Mouse (Mus musculus) cerebellum, adult 2 months (tissue): ENCODE data around the gene Usp46.

Experiments
- CTCF ChIP-seq: fragments of 200-500 bp; IDR thresholded peaks from 2 replicates; pipeline ENCODE4 v1.5.1; 2011; ENCODE audit warnings: low read depth, mild to moderate bottlenecking, control low read depth, low read length, moderate library complexity, borderline replicate concordance; ENCODE audit not compliant: insufficient read depth
- POLR2A ChIP-seq: fragments of 200-500 bp; IDR thresholded peaks from 2 replicates; pipeline ENCODE4 v1.6.1; 2011; ENCODE audit warnings: low read length, control low read depth, borderline replicate concordance; ENCODE audit not compliant: insufficient read depth

DNA sequence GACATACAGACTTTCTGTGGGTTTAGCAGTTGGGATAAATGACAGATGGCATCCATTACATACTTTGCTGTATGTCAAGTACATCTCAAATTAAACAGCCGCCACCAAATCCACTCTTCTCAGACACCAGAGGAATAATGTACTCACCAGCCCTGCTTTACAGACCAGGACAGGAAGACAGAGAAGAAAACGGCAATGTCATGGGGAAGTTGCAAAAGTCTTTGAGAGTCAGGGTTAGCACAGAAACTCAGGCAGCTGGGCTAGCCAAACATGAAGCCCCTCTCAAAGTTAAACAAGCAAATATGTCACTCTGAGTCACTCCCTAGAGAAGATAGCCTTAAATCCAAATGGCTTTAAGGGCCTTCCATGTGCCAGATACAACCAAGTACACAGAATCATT is 40.0 kb downstream of the Usp46 start:
- TF ChIP-seq CTCF (no peak), POLR2A (no peak)
